Mouse (Mus musculus): ENCODE measurements around the gene Acer3. TPM values are rescaled to one million over a fixed set of nuclear protein-coding genes. Genes with fewer than 3 reads are reported as not detected.

The Acer3 gene
- total RNA-seq (2021) = 10 to 100 TPM; 12.2 to 12.3 TPM

- intact Hi-C loops (cut with DNase I) = no loop called here
These were observed at the start of gene Acer3 for GRCm38 (mm10) chr7:98321083-98321482. Gene Acer3, minus strand, starts transcription at chr7:98321208.

DNA sequence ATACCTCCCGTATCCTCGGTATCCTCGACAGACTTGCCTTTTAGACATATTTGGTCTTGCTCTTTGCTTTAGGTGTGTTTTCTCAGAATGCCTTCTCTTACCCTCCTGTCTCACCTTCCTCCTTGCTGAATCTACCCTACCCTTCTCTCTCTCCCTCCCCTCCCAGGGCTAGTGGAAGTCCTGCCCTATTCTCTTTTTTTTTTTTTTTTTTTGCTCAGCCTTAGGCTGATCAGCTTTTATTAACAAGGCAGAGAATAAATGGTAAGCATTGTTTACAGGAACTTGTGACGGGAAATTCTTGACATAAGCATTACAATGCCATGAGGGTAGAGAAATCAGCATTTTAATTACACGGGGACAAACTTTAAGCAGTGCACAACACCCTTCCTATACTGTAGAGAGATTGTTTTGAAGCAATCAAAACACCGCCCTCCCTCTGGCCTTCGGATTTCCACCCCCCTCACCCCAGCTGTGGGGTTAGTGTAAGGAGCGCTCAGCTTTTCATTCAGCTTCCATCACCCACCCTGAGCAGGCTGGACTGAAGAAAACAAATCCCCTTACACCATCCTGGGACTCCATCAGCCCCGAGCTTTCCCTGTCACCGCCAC, 48.9 kb upstream of the Acer3 start:
- intact Hi-C loops (cut with DNase I) = no loop called here
- no peak for DNase-seq (ENCODE audit: low spot score)

More at GRCm38 (mm10) chr7:98321083-98321482, at the start of gene Acer3:
- no peak for DNase-seq (ENCODE audit: low spot score)

GRCm38 (mm10) chr7:98361662-98362061, 40.7 kb upstream of the Acer3 start:
- no peak for DNase-seq (ENCODE audit: low spot score)

GRCm38 (mm10) chr7:98361063-98361652, 40.1 kb upstream of the Acer3 start, which contains the start of gene Tsku:
Gene Tsku, minus strand, starts transcription at chr7:98361328.
- DNase-seq (ENCODE audit: low spot score) = peak; percentile 86
- intact Hi-C loops (cut with DNase I) = no loop called here

More at GRCm38 (mm10) chr7:98361662-98362061, 40.7 kb upstream of the Acer3 start:
- intact Hi-C loops (cut with DNase I) = no loop called here

- intact Hi-C loops (cut with DNase I) = no loop called here
- no peak for DNase-seq (ENCODE audit: low spot score)
These were observed 39.6 kb upstream of the Acer3 start for GRCm38 (mm10) chr7:98360621-98360990.

DNA sequence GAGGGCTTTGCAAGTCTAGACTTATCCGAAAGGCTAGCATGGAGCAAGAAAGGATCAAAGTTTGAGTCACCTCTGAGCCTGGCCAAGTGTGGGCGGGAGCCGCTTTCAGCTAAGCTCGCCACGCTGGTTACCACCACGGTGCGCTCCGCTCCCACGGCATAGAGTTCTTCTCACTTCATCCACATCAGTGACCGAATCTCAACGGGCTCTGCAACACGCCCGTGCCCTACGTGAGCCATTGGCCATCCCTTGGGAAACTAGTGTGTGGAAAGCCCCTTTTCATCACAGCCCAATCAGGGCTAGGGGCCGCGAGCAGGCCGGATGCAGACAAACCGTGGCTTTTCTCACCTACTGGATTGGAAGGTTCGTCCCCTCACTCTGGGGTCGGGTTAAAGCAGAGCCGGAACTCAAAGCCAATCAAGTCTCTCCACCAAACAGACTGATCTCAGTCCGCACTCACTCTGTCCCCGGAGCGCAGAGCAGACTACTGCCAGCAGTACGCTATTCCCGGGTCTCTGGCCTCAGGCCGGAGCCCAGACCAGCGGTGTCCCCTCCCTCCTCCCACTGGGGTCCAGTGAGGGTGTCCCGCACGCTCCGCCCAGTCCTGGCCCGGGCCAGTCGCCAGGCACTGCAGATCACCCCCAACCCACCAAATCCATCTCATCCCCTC, 39.1 kb upstream of the Acer3 start:
- intact Hi-C loops (cut with DNase I) = no loop called here
- peak; percentile 17 for DNase-seq (ENCODE audit: low spot score)

- DNase-seq (ENCODE audit: low spot score) = no peak
- intact Hi-C loops (cut with DNase I) = no loop called here
These were observed 37.0 kb upstream of the Acer3 start for GRCm38 (mm10) chr7:98358016-98358415.

GRCm38 (mm10) chr7:98357324-98357723, 36.3 kb upstream of the Acer3 start:
- DNase-seq (ENCODE audit: low spot score) = no peak
- intact Hi-C loops (cut with DNase I) = no loop called here

- no peak for DNase-seq (ENCODE audit: low spot score)
- intact Hi-C loops (cut with DNase I) = no loop called here
These were observed 33.9 kb upstream of the Acer3 start for GRCm38 (mm10) chr7:98354921-98355310.

- intact Hi-C loops (cut with DNase I) = no loop called here
- DNase-seq (ENCODE audit: low spot score) = no peak
These were observed 33.3 kb upstream of the Acer3 start for GRCm38 (mm10) chr7:98354160-98354920.

DNA sequence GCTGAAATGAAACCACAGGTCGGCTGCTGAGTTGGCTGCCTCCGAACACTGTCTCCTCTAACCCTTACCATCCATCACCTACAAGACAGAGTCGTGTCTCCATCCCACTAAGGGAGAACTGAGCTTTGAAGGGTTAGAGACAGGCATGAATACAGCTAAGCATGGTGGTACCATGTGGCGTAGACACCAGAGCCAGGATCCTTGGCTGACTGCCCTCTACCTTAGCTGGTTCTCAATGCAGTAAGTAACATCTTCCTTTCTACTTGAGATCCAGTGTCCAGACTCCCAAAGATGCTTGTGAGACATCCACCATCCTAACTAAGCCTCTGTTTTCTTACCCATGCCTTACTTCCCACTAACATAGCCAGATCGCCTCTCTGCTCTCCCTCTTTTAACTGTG, 32.6 kb upstream of the Acer3 start:
- intact Hi-C loops (cut with DNase I) = no loop called here
- no peak for DNase-seq (ENCODE audit: low spot score)

DNA sequence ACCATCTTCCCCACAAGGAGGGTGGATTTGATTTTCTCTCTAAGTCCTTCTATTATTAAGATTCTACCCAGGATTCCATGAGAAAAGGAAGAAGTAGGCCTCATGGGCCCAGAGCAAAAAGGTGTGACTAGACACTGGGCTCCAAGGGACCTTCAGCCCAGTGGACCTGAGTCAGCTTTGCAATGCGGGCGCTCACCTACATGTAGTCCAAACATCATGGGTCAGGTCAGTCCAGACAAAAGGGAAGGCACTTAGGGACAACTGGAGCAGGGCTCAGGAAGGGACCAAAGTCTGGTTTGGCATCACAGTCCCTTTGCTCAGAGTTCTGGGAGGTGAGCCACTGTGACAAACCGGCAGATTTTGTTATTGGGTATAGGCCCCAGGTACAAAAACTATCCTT, 30.5 kb upstream of the Acer3 start:
- intact Hi-C loops (cut with DNase I) = no loop called here
- DNase-seq (ENCODE audit: low spot score) = no peak

DNA sequence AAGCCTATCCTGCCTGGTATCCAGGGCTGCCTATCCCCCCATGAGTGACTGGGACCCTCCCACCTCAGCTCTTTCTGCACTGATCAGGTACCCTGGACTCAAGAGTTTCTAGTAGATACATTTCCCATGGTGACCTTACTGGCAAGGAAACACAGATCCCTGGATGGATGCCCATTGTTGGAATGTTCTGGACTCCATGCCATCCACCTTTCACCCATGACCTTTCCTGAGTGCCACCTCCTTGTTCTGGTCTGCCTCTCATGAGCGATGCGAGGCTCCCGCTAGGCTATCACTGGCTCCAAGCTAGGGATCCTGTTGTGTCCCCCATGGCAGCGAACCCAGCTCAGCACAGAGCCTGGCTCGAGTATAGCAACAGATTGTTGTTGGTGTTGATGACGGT, 28.8 kb upstream of the Acer3 start:
- no peak for DNase-seq (ENCODE audit: low spot score)
- intact Hi-C loops (cut with DNase I) = loop anchor here (1.0 kb wide), 2 partner anchors 81 to 97 kb away; no protein-coding TSS in a partner anchor

GRCm38 (mm10) chr7:98349096-98349495, 28.1 kb upstream of the Acer3 start:
- DNase-seq (ENCODE audit: low spot score) = no peak
- intact Hi-C loops (cut with DNase I) = loop anchor here (1.0 kb wide), 2 partner anchors 82 to 98 kb away; no protein-coding TSS in a partner anchor

DNA sequence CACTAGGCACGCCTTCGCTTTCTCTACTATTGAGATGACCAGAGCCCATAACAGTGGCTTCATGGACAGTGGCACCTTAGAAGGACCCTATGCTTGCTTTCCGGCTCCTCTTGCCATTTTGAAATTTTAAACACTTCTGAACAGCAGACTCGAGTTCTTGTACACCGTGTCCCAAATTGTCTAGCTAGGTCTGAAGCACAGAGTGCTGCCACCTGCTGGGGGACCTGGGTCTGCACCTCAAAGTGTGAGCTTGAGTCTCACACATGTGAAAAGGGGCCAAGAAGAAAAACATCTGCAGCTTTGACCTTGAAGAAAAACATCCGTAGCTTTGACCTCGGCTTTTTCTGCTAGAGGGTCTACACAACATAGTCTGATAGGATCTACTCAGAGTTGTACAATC, 27.0 kb upstream of the Acer3 start:
- DNase-seq (ENCODE audit: low spot score) = no peak
- intact Hi-C loops (cut with DNase I) = no loop called here

DNA sequence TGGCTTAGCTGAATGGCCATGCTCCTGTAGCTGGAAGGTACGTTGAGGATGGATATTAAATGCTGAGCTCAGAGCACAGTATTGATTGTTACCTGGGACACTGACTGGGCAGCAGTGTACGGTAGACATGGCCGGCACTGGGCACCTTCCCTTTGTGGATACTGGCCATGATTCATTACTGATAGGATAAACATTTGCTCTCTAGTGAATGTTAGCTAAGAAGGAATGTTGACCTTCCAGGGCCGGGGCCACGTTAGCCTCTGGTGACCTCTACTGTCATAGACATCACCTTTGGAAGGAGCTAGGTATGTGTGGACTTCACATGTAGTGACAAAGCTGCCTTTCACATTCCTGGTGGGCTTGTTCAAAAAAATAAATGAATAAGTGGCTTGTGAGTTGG, 26.5 kb upstream of the Acer3 start:
- DNase-seq (ENCODE audit: low spot score) = no peak
- intact Hi-C loops (cut with DNase I) = no loop called here

DNA sequence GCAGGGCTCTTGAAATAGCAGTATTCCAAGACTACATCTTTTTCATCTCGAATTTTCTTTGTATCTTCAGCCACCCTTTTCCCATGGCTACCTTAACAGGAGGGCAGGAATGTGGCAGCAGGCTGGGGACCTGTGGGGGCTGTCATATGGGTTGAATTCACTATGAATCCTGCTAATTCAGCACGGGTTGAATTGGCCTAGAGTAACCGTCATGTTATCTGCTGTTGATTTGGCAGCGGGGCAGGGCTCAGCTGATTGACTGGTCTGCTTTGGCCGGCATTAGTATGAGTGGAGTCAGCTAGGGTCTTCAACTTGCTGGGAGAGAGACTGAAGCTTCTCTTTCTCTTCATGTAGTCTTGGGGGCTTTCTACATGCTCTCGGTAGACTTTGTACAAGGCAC, 24.0 kb upstream of the Acer3 start:
- intact Hi-C loops (cut with DNase I) = no loop called here
- no peak for DNase-seq (ENCODE audit: low spot score)

GRCm38 (mm10) chr7:98344361-98344760, 23.4 kb upstream of the Acer3 start:
- intact Hi-C loops (cut with DNase I) = loop anchor here (5.0 kb wide), 1 partner anchor 37 kb away; no protein-coding TSS in a partner anchor
- DNase-seq (ENCODE audit: low spot score) = no peak

- intact Hi-C loops (cut with DNase I) = loop anchor here (5.0 kb wide), 1 partner anchor 35 kb away; no protein-coding TSS in a partner anchor
- no peak for DNase-seq (ENCODE audit: low spot score)
These were observed 21.2 kb upstream of the Acer3 start for GRCm38 (mm10) chr7:98342249-98342648.

GRCm38 (mm10) chr7:98341475-98341874, 20.5 kb upstream of the Acer3 start:
- peak; percentile 68 for DNase-seq (ENCODE audit: low spot score)
- intact Hi-C loops (cut with DNase I) = loop anchor here (1.0 to 5.0 kb wide), 3 partner anchors 34 to 187 kb away; no protein-coding TSS in a partner anchor
